ENCODE assay signal across 1 mouse cellular context in the genomic region with DNA sequence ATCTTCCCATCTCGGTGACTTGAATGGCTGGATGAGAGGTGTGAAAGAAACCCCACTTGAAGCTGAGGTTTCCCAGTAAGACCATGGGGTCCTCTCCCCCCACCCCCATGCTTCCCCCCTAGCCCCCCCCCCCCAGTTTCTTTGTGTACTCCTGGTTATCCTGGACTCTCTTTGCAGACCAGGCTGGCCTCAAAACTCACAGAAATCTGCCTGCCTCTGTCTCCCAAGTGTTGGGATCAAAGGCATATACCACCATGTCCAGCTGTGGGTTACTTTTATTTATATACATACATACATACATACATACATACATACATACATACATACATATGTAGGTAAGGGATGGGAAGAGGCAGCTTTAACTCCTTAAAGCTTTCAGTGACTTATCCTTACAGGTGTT.
TF ChIP-seq lines count a peak whose summit lies in the region.

No protein-coding gene starts in this region.

TF ChIP-seq in MEL, 35 proteins besides CTCF, POLR2A, EP300 and RAD21 (continued from another document):
- no peak for TF ChIP-seq TAL1 (IDR thresholded peaks at IDR 0.05; ENCODE audit: low read length)
- no peak for TF ChIP-seq ZC3H11A (IDR thresholded peaks at IDR 0.05; ENCODE audit: low read depth, low read length)
TF ChIP-seq in MEL: peak in this region for 0.
